Mouse (Mus musculus) cerebellum, adult 2 months (tissue): ENCODE measurements at regions not wholly inside any gene's neighbourhood (a gene's known extent, or its start where the extent isn't known, plus 50 kb on each side); places are given as distances from the start of the nearest gene placed in this dataset.

Source experiments
- CTCF ChIP-seq: fragments of 200-500 bp; IDR thresholded peaks from 2 replicates; pipeline ENCODE4 v1.5.1; 2011; ENCODE audit warnings: low read depth, mild to moderate bottlenecking, control low read depth, low read length, moderate library complexity, borderline replicate concordance; ENCODE audit not compliant: insufficient read depth
- POLR2A ChIP-seq: fragments of 200-500 bp; IDR thresholded peaks from 2 replicates; pipeline ENCODE4 v1.6.1; 2011; ENCODE audit warnings: low read length, control low read depth, borderline replicate concordance; ENCODE audit not compliant: insufficient read depth

DNA sequence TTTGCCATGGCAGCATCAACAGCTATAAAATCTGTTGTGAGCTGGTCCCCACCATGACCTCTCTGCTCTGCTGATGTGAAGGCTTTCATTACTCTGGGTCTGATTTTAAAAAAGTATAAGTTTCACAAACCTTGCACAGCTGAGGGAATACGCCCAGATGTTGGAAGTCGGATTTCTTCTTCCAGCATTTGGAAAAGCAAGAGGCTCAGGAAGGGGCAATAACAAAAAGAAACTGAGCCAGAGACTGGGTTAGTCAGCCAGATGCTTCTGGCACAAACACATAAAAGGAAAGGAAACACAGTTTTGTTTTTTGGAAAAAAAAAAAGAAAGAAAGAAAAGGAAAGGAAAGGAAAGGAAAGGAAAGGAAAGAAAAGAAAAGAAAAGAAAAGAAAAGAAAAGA, 270.0 kb upstream of the Klf6 start:
- TF ChIP-seq CTCF (no peak), POLR2A (no peak)
